Mouse (Mus musculus) cerebellum, postnatal 10 days (tissue): ENCODE results near the gene Dffa.
A peak's percentile ranks its signal among the peaks of the same experiment; 100 is the strongest.
"Not testable (repeated sequence)": the region's sequence is repeated elsewhere in the genome, so short reads cannot be mapped to it uniquely, and the experiment has no call there.

Experiments used
- DNase-seq, 2 experiments: peaks; one replicate each; pipeline ENCODE4 v3.0.0; 2021; ENCODE audit warnings: mixed read lengths in 2 of 2

Dffa gene

GRCm38 (mm10) chr4:149099369-149100017 lies 4.5 kb upstream of the Dffa start, which contains the start of gene Pex14:
Gene Pex14, minus strand, starts transcription at chr4:149099876.
- DNase-seq, result peak; percentile 91 to 95

- not testable (repeated sequence) for DNase-seq
Observed at GRCm38 (mm10) chr4:149100449-149100848, 3.5 kb upstream of the Dffa start.

GRCm38 (mm10) chr4:149101456-149101855 lies 2.5 kb upstream of the Dffa start:
- DNase-seq, result no peak

GRCm38 (mm10) chr4:149119978-149120562 lies 16.1 kb downstream of the Dffa start:
- DNase-seq, result not testable (repeated sequence)

- DNase-seq, result no peak
Observed at GRCm38 (mm10) chr4:149123432-149123831, 19.5 kb downstream of the Dffa start.

- DNase-seq, result no peak
Observed at GRCm38 (mm10) chr4:149125341-149126114, 21.6 kb downstream of the Dffa start.

GRCm38 (mm10) chr4:149126115-149126509 lies 22.2 kb downstream of the Dffa start:
- DNase-seq, result no peak

GRCm38 (mm10) chr4:149126663-149127062 lies 22.7 kb downstream of the Dffa start, which contains the start of gene Cort:
Gene Cort, minus strand, starts transcription at chr4:149126763.
- no peak for DNase-seq

- no peak for DNase-seq
Observed at GRCm38 (mm10) chr4:149128467-149128866, 24.5 kb downstream of the Dffa start.

GRCm38 (mm10) chr4:149131021-149131752 lies 27.2 kb downstream of the Dffa start:
- no peak for DNase-seq

- no peak for DNase-seq
Observed at GRCm38 (mm10) chr4:149131789-149132565, 28.0 kb downstream of the Dffa start.

GRCm38 (mm10) chr4:149133395-149133794 lies 29.4 kb downstream of the Dffa start:
- DNase-seq, result no peak

GRCm38 (mm10) chr4:149136116-149136850 lies 32.3 kb downstream of the Dffa start:
- DNase-seq, result peak; percentile 47 to 49

GRCm38 (mm10) chr4:149136982-149137770 lies 33.2 kb downstream of the Dffa start, which contains the start of gene Cenps:
Gene Cenps, minus strand, starts transcription at chr4:149137629.
- peak; percentile 97 to 99 for DNase-seq

- no peak for DNase-seq
Observed at GRCm38 (mm10) chr4:149138515-149138914, 34.6 kb downstream of the Dffa start.

GRCm38 (mm10) chr4:149143594-149143993 lies 39.6 kb downstream of the Dffa start:
- DNase-seq, result no peak

- DNase-seq, result peak; percentile 87 to 90
Observed at GRCm38 (mm10) chr4:149144459-149144858, 40.5 kb downstream of the Dffa start.

- no peak for DNase-seq
Observed at GRCm38 (mm10) chr4:149145151-149145550, 41.2 kb downstream of the Dffa start.

GRCm38 (mm10) chr4:149147528-149147927 lies 43.6 kb downstream of the Dffa start:
- no peak for DNase-seq

GRCm38 (mm10) chr4:149148084-149148483 lies 44.1 kb downstream of the Dffa start:
- DNase-seq, result no peak
